Mouse (Mus musculus) left cerebral cortex, adult 18-20 months (tissue): Measurements from ENCODE around the gene Rcbtb1. TPM values are rescaled to one million over a fixed set of nuclear protein-coding genes. Genes with fewer than 3 reads are reported as not detected.
"Not testable (repeated sequence)": the region's sequence is repeated elsewhere in the genome, so short reads cannot be mapped to it uniquely, and the experiment has no call there.

ENCODE experiments used
- DNase-seq, 2 experiments: peaks; one replicate each; pipeline ENCODE4 v3.0.0; 2021 to 2022; ENCODE audit warnings: low spot score in 2 of 2, mixed read lengths in 1 of 2
- long read RNA-seq, 2 experiments: library from polyadenylated mRNA; stranded (forward); transcript quantifications; one replicate each; pipeline ENCODE4 v2.0.0; 2021
- total RNA-seq, 2 experiments: library from RNA; stranded (reverse); gene quantifications; 2 replicates each; pipeline ENCODE4 v1.2.3; 2021

Gene Rcbtb1
- total RNA-seq = 10 to 100 TPM; 31.1 to 32.0 TPM
- long read RNA-seq, experiment 1, transcript Rcbtb1-202 (12 exons, 3,903 nt) = major isoform, 17 of 33 reads
- long read RNA-seq, experiment 1, partial matches to known transcripts = 3 of 33 reads
- long read RNA-seq, experiment 1, other reads (novel, unspliced or antisense) = 12 of 33 reads
- long read RNA-seq, experiment 2, transcript Rcbtb1-202 (12 exons, 3,903 nt) = major isoform, 16 of 28 reads
- long read RNA-seq, experiment 2, partial matches to known transcripts = 1 of 28 reads
- long read RNA-seq, experiment 2, other reads (novel, unspliced or antisense) = 10 of 28 reads

DNA sequence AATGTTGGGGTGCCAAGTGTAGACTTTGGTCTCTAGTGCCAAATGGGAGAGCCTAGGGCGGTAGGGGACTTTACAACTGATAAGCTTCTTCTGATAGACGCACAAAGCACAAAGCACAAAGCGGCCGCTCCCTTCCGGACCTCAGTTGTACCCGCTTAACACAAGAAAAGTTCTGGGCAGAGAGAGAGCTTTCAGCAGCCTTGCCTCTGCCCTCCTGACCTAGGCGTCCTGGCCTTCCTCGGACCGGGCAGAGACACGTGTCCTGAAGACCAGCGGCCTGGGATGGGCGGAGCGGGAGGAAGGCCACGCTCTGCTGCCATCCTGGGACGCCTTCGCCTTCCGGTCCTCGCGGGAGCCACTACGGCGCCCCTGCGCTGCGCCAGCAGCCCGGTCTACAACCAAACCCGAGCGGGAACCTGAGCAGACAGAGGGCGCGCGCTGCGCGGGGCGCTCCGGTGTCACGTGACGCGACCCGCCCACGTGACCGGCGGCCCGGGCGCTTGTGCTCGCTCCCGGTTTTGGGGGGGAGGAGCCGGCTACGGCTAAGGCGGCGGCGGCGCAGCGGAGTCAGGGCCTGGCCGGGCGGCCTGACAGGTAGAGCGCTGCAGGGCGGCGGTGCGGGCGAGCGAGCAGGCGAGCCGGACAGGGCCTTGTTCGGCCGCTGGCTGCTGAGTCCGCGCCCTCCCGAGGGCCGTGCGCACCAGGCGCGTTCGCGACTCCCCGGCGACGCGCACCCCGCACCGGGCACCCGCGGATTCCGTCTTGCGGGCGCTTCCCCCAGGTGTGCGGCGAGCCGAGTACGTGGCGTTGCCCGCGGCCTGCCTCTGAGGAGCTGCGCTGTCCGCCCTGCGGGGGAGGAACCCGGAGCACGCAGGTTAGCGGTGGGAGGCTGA, at the start of gene Rcbtb1:
TSS of gene Rcbtb1 (plus strand) at position 499 of the 893 bp plus-strand sequence.
- DNase-seq = peak; percentile 87 to 93

DNA sequence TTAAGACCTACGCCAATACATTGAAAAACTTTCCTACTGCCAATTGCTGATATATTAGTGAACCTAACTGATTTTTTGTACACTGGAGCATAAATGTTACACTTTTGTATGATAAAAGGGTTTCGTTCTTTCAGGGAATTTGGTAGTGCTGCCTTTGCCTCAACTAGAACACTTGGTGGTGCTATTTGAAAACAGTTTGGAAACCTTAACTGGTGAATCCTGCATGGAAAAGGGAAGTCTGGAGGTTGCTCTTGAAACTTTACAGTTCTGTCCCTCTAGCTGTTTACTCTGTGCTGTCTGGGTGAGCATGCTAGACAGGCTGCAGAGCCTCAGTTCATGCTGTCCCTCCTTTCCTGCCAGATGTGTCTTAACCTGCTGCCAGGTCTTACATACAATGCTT, 45.4 kb upstream of the Rcbtb1 start:
- DNase-seq = no peak

DNA sequence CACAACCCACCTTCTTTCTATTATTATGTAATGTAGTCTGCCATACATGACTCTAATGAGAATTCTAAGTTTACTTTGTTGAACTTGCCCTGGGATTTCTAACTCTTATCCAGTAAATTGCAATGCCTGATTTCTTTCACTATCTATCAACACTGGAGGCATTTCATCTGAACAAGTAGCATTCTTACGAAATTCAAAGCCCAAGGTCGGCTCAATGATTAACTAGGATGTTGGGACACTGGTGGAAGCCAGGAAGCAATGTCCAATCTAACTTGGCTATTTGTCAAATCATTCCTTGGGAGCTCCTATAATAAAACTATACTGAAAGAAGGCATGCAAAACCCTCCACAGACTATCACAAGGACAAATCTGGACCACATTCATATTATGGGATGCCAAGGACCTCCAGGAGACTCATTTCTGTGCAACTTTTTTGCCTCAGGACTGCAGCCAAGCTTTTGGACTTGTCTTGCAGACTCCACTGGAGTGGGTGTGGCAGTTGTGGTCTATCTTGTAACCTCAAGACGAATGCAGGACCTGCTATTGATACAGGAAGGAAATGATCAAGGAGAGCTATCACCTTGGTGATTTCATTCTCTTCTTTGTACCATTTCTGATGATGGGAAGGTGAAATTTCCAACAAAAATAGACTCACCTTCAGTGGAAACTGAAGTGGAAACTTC, 43.9 kb upstream of the Rcbtb1 start:
- DNase-seq = no peak

GRCm38 (mm10) chr14:59178649-59179048, 22.4 kb upstream of the Rcbtb1 start, which contains the start of gene Gm5142:
TSS of gene Gm5142 (minus strand) at chr14:59178749.
- DNase-seq = no peak

- no peak for DNase-seq
These were observed 18.3 kb upstream of the Rcbtb1 start for GRCm38 (mm10) chr14:59182732-59183131.

- no peak for DNase-seq
These were observed 15.5 kb upstream of the Rcbtb1 start for GRCm38 (mm10) chr14:59185514-59185913.

DNA sequence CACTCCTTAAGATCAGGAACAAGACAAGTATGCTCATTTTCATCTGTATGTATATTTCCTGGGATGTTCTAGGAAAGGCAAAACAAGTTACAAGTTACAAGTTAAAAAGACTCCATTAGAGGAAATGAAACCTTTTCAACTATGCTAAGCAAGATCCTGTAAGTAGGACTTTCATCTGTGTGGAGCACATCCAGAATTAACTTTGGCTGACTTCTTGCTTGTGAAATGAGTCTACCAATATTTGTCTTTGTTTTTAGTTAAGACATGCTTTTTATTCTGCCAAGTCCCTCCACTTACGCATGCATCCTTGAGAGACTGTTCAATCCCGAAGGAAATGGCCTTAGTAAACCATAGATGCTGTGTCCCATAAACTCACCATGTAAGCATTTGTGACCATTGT, 14.9 kb upstream of the Rcbtb1 start:
- DNase-seq = no peak

- no peak for DNase-seq
These were observed 701 bp downstream of the Rcbtb1 start for GRCm38 (mm10) chr14:59201604-59202215.

- no peak for DNase-seq
These were observed 4.5 kb downstream of the Rcbtb1 start for GRCm38 (mm10) chr14:59205461-59205860.

DNA sequence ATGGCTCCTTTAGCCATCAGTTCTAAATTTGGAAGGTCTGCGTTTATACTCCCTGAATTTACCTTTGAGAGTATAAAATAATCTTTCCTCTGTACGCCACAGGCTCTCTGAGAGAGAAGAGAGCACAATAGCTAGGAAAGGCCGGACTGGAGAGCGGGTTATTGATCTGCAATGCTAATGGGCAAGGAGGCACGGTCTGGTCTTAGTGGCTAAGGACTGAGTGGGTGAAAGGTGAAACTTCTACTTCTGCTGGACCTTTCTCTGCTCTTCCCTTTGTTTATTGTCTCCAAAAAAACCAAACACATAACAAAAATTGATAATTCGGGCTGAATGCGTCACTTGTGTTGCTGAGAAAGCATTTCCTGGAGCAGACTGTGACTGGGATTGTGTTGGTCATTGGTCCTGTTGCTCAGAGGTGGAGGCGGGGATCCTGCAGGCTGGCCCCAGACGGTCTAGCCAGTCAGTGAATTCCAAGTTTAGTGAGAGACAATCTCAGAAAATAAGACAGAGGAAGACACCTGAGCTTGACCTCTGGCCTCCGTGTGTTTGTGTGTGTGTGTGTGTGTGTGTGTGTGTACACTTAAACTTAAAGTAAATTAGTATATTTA, 5.1 kb downstream of the Rcbtb1 start:
- DNase-seq = no peak

DNA sequence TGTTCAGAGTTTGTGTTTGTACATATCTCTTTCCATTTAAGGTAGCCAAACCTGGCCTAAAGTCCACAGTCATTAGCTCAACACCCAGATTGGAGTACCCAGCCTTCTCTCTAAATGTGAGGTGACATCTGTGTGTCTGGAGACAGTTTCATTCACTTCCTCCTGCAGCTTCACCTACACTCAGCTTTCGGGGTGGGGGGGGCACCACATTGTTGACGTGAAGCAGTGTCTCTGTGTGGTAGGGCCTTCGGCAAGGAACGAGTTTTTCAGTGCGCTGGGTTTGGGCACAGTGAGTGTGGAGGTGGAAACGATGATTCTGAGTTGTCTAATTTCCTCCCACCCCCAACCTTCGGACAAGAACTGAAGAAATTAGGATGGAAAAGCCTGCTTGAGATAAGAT, 8.0 kb downstream of the Rcbtb1 start:
- DNase-seq = no peak

DNA sequence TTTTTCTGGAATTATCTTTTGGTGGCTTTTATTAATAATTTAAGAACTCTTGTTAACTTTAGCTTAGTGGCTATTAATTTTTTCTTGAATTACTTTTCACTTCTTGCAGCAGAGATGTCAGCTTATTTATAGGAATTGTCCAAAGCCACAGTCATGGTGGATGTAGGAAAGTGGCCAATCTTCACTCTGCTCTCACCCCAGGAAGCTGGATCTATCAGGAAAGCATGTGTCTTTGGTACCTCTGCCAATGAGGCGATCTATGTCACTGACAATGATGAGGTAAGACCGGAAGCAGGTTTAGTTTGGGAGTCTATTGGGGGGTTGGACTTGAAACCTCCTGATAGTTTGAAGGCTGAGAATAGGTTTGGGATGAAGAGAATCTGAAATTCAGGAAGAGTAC, 8.8 kb downstream of the Rcbtb1 start:
- DNase-seq = no peak

- DNase-seq = no peak
These were observed 18.2 kb downstream of the Rcbtb1 start for GRCm38 (mm10) chr14:59219241-59219640.

- no peak for DNase-seq
These were observed 25.2 kb downstream of the Rcbtb1 start for GRCm38 (mm10) chr14:59226240-59226639.

- no peak for DNase-seq
These were observed 28.8 kb downstream of the Rcbtb1 start for GRCm38 (mm10) chr14:59229822-59230221.

GRCm38 (mm10) chr14:59230331-59230966, 29.4 kb downstream of the Rcbtb1 start:
- DNase-seq = peak in 1 of 2 experiments; percentile 9

DNA sequence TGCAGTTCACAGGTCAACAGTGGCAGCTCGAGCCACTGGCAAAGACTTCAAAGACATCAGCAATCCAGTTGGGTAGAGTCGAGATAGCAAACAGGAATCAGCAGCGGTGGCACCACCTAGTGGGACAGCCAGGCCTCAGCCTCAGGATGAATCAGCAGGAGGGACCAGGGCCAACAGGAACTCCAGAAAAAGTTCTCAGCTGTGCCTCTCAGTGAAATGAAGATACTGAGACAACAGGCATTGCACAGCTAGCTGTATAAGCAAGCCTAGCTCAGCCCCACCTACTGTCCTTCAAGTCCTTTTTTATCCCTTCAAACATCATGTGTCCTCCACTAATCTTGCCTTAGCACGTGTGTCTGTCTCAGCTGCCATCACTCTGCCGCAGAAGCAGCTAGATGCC, 31.0 kb downstream of the Rcbtb1 start:
- DNase-seq = peak in 1 of 2 experiments; percentile 10

- no peak for DNase-seq
These were observed 32.6 kb downstream of the Rcbtb1 start for GRCm38 (mm10) chr14:59233635-59234034.

DNA sequence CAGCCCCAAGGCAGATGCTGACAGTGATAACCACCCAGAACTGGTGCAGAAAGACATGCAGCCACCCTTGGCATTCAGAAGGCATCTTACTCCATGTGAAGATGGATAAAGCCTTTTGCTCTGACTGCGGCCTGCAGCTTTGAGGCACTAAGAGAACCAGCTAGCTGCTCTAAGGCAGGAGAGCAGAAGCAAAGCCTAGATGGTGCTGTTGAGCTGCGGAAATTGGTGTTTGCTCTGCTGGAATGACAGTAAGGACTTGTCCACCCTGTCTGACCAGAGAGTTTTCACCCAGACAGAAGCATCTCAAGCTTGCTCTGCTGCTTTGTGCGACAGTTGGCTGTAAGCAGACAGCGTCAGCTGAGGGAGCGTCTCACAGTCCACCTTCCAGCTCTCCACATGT, 49.3 kb downstream of the Rcbtb1 start:
- DNase-seq = peak in 1 of 2 experiments; percentile 11

DNA sequence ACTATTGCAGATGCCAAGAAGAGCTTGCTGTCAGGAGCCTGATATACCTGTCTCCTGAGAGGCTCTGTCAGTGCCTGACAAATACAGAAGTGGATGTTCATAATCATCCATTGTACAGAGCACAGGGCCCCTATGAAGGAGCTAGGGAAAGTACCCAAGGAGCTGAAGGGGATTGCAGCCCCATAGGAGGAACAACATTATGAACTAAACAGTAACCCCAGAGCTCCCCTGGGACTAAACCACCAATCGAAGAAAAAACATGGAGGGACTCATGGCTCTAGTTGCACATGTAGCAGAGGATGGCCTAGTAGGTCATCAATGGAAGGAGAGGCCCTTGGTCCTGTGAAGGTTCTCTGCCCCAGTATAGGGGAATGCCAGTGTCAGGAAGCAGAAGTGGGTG, 54.9 kb downstream of the Rcbtb1 start:
- DNase-seq = not testable (repeated sequence)
